Mouse (Mus musculus) myocyte (in vitro differentiated cells): Measurements from ENCODE around the gene Agpat1.

ENCODE experiments used
- CEBPB ChIP-seq: IDR thresholded peaks from 2 replicates; pipeline ENCODE4 v1.6.1; 2011; ENCODE audit warnings: mild to moderate bottlenecking, moderate library complexity; ENCODE audit not compliant: poor library complexity, insufficient read depth, severe bottlenecking
- E2F4 ChIP-seq: IDR thresholded peaks from one replicate; pipeline ENCODE4 v1.6.1; 2011; ENCODE audit warnings: mild to moderate bottlenecking, control low read depth, moderate library complexity; ENCODE audit not compliant: insufficient read depth
- POLR2A ChIP-seq: IDR thresholded peaks from one replicate; pipeline ENCODE4 v1.6.1; 2011; ENCODE audit warnings: low read depth, mild to moderate bottlenecking, control low read depth, moderate library complexity; ENCODE audit not compliant: insufficient read length
- POLR2AphosphoS2 ChIP-seq: IDR thresholded peaks from one replicate; pipeline ENCODE4 v1.6.1; 2011; ENCODE audit warnings: low read depth, control low read depth; ENCODE audit not compliant: insufficient read length
- TCF12 ChIP-seq: IDR thresholded peaks from one replicate; pipeline ENCODE4 v1.6.1; 2011; ENCODE audit warnings: mild to moderate bottlenecking, control low read depth; ENCODE audit not compliant: poor library complexity, insufficient read depth, severe bottlenecking
- TCF3 ChIP-seq: IDR thresholded peaks from one replicate; pipeline ENCODE4 v1.6.1; 2011; ENCODE audit warnings: low read depth, control low read depth; ENCODE audit not compliant: insufficient read length
- USF1 ChIP-seq: IDR thresholded peaks from one replicate; pipeline ENCODE4 v1.6.1; 2011; ENCODE audit warnings: low read depth, mild to moderate bottlenecking, control low read depth, moderate library complexity

DNA sequence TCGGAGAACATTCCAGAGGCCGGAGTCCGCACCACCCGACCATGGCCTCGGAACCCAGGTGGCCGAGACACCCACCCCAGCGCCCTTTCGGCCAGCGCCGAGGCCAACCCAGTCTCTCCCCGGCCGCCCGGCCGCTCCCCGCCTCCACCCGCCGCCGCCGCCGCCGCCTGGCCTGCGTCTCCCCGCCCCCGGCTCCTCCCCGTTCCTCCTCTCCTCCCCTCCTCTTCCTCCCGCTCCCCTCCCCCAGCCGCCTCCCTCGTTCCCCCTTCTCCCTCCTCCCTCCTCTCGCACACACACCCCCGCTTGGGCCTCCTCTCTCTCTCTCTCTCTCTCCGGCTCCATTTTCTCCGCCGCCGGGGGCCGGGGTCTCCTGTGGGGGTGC is 12.1 kb upstream of the Agpat1 start:
- TF ChIP-seq POLR2A (peak; percentile 88), USF1 (no peak), TCF12 (no peak), TCF3 (no peak), E2F4 (no peak), CEBPB (no peak), POLR2AphosphoS2 (peak; percentile 83)
